ENCODE assay signal across 2 mouse cellular contexts in the genomic region with DNA sequence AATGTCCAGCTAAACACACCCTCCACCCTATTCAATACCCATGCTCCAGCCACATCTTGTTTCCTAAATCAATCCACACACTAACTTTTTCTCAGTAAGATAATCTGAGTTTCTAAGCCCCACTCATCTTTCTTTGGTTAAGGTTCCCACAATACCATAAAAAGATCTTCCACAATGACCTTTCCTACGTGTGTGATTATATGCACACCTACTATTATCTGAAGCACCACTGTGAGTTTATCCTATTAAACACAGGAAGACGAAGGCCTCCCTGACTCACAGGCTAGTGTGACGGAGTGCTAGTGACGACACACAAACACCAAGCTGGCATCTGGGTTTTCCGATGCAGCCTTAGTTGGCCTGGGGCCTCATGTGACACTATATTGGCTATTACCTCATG.
TF ChIP-seq lines count a peak whose summit lies in the region.

No protein-coding gene starts in this region.

TF ChIP-seq in CH12.LX, 34 proteins besides CTCF, POLR2A, EP300 and RAD21:
- peak; percentile 78 for TF ChIP-seq POLR2AphosphoS2 (IDR thresholded peaks at IDR 0.05; ENCODE audit: low read depth, low read length)
- TF ChIP-seq JUND (conservative IDR thresholded peaks at IDR 0.05; ENCODE audit: low read depth, low read length) = no peak
TF ChIP-seq in CH12.LX: peak in this region for 1.

TF ChIP-seq in ES-E14, 5 proteins besides CTCF, POLR2A, EP300 and RAD21:
- TF ChIP-seq ZC3H11A (IDR thresholded peaks at IDR 0.05; ENCODE audit: borderline replicate concordance, low read depth, low read length) (no peak), HCFC1 (IDR thresholded peaks at IDR 0.05; ENCODE audit: borderline replicate concordance, insufficient read depth, low read length) (no peak), MAFK (IDR thresholded peaks at IDR 0.05; ENCODE audit: insufficient read depth, low read depth, low read length) (no peak)
TF ChIP-seq in ES-E14: peak in this region for 0.
